Mouse (Mus musculus): ENCODE measurements around the gene Prss57. TPM values are rescaled to one million over a fixed set of nuclear protein-coding genes. Genes with fewer than 3 reads are reported as not detected.

Gene Prss57
- total and polyA plus RNA-seq, 3 experiments: 0.50 to 0.70 TPM; not detected in 1

GRCm38 (mm10) chr10:79798289-79798928 is 7.6 kb upstream of the Prss57 start (continued):
- TF ChIP-seq POLR2AphosphoS5 (IDR thresholded peaks at IDR 0.05; ENCODE audit: borderline replicate concordance, low read depth, low read length) (no peak), TBP (IDR thresholded peaks at IDR 0.05; ENCODE audit: low read depth, low read length) (peak; percentile 36), MYB (IDR thresholded peaks at IDR 0.05; ENCODE audit: low read depth, low read length) (peak; percentile 88), CHD2 (IDR thresholded peaks at IDR 0.05; ENCODE audit: low read length) (no peak), E2F4 (IDR thresholded peaks at IDR 0.05; ENCODE audit: borderline replicate concordance, low read depth, low read length) (no peak), CTCF (IDR thresholded peaks at IDR 0.05 in 2 of 3, conservative IDR thresholded peaks at IDR 0.05 in 1 of 3; ENCODE audit: control insufficient read depth in 1 of 3, insufficient read depth in 1 of 3, low read depth in 2 of 3, low read length in 3 of 3, poor library complexity in 1 of 3, severe bottlenecking in 1 of 3) (no peak), UBTF (IDR thresholded peaks at IDR 0.05; ENCODE audit: borderline replicate concordance, insufficient read depth, low read depth, low read length) (no peak), USF1 (IDR thresholded peaks at IDR 0.05; ENCODE audit: low read depth, low read length) (no peak), MAX (IDR thresholded peaks at IDR 0.05; ENCODE audit: low read length) (no peak), ETS1 (IDR thresholded peaks at IDR 0.05; ENCODE audit: low read depth, low read length) (peak; percentile 79), TAL1 (IDR thresholded peaks at IDR 0.05; ENCODE audit: low read length) (peak; percentile 71), RAD21 (IDR thresholded peaks at IDR 0.05; ENCODE audit: low read depth, low read length) (no peak), NRF1 (IDR thresholded peaks at IDR 0.05; ENCODE audit: insufficient read depth, low read depth, low read length, poor library complexity, severe bottlenecking) (no peak), GABPA (IDR thresholded peaks at IDR 0.05; ENCODE audit: low read depth, low read length) (peak; percentile 55; the same call in 1 of the 2 replicates), SMC3 (IDR thresholded peaks at IDR 0.05; ENCODE audit: low read depth, low read length) (no peak), POLR2AphosphoS2 (IDR thresholded peaks at IDR 0.05; ENCODE audit: low read length) (no peak), JUND (IDR thresholded peaks at IDR 0.05; ENCODE audit: low read depth, low read length) (no peak), MYC (IDR thresholded peaks at IDR 0.05; ENCODE audit: low read depth, low read length) (0 out of 2 replicates have a peak, but pooled peaks have one; percentile 63), ELF1 (IDR thresholded peaks at IDR 0.05; ENCODE audit: low read depth, low read length) (peak; percentile 56), MXI1 (IDR thresholded peaks at IDR 0.05; ENCODE audit: low read depth, low read length) (peak; percentile 34; the same call in 1 of the 2 replicates), ZC3H11A (IDR thresholded peaks at IDR 0.05; ENCODE audit: low read depth, low read length) (no peak), BHLHE40 (IDR thresholded peaks at IDR 0.05; ENCODE audit: borderline replicate concordance, low read depth, low read length) (no peak)

DNA sequence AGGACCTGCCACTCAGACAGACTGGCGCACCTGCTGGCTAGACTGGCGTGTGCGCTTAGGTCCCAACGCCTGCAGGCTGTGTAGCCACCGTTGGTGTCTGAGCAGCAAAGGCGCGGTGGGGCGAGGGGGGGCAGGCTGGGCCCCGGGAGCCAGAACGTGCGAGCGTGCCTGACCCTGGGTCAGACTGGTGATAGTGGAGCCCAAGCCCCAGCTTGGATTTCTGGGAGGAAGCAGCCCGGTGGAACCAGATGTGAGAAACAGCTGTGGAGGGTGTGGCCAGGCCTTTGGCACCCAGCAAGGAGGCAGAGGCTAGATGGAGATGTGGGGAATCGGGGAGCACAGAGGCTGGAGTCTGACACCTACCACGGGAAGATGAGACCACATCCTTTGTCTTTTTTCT is 6.6 kb upstream of the Prss57 start:
- no peaks in the 10 kb centered on the region for H3K79me2 ChIP-seq (ENCODE audit: control insufficient read depth, insufficient read depth, low read length, poor library complexity)
- H3K27ac ChIP-seq (ENCODE audit: control insufficient read depth, low read depth, low read length): peak overlapping the region; percentile 89; the same call in 1 of the 2 replicates
- no peaks in the 10 kb centered on the region for H3K27me3 ChIP-seq (ENCODE audit: control insufficient read depth in 1 of 2, insufficient read depth in 2 of 2, low read length in 2 of 2)
- no peaks in the 10 kb centered on the region for H3K9me3 ChIP-seq (replicated peaks; ENCODE audit: insufficient read depth, low read length)
- H3K36me3 ChIP-seq (ENCODE audit: control insufficient read depth in 1 of 2, insufficient read depth in 2 of 2, low read length in 2 of 2): peaks cover 0 to 19% of the 10 kb centered on the region in 2 experiments; a peak in 2 of 4 replicates
- peak overlapping the region; percentile 22 to 39 for H3K4me3 ChIP-seq (ENCODE audit: control insufficient read depth in 1 of 2, insufficient read depth in 1 of 2, low read depth in 2 of 2, low read length in 2 of 2)
- TF ChIP-seq BHLHE40 (IDR thresholded peaks at IDR 0.05; ENCODE audit: borderline replicate concordance, low read depth, low read length): peak; percentile 64; the same call in 1 of the 2 replicates
- TF ChIP-seq ETS1 (IDR thresholded peaks at IDR 0.05; ENCODE audit: low read depth, low read length): peak; percentile 85
- no peak for TF ChIP-seq MAX (IDR thresholded peaks at IDR 0.05; ENCODE audit: low read length)
- peak; percentile 21; the same call in 1 of the 2 replicates for TF ChIP-seq MXI1 (IDR thresholded peaks at IDR 0.05; ENCODE audit: low read depth, low read length)
- TF ChIP-seq USF2 (IDR thresholded peaks at IDR 0.05; ENCODE audit: borderline replicate concordance in 1 of 2, insufficient read depth in 1 of 2, low read depth in 1 of 2, low read length in 2 of 2): no peak
- TF ChIP-seq KAT2A (conservative IDR thresholded peaks at IDR 0.05; ENCODE audit: low read depth, low read length): no peak
- TF ChIP-seq POLR2AphosphoS5 (IDR thresholded peaks at IDR 0.05; ENCODE audit: borderline replicate concordance, low read depth, low read length): no peak
- TF ChIP-seq POLR2A (IDR thresholded peaks at IDR 0.05; ENCODE audit: control insufficient read depth in 1 of 2, insufficient read depth in 1 of 2, low read depth in 1 of 2, low read length in 2 of 2, poor library complexity in 1 of 2): peak in 1 of 2 experiments; percentile 17; a peak in 1 of 4 replicates
- TF ChIP-seq USF1 (IDR thresholded peaks at IDR 0.05; ENCODE audit: low read depth, low read length): no peak
- H3K9ac ChIP-seq (ENCODE audit: control insufficient read depth, low read depth, low read length, poor library complexity, severe bottlenecking): peak overlapping the region; percentile 8; the same call in 1 of the 2 replicates
- peaks cover 10 to 32% of the 10 kb centered on the region in 2 experiments for H3K4me1 ChIP-seq (ENCODE audit: control insufficient read depth in 1 of 2, insufficient read depth in 2 of 2, low read length in 2 of 2)
- DNase-seq (ENCODE audit: low read depth, low spot score): peak; percentile 72

All from MEL (cell line).